ENCODE assay signal across 8 mouse cellular contexts in the genomic region with DNA sequence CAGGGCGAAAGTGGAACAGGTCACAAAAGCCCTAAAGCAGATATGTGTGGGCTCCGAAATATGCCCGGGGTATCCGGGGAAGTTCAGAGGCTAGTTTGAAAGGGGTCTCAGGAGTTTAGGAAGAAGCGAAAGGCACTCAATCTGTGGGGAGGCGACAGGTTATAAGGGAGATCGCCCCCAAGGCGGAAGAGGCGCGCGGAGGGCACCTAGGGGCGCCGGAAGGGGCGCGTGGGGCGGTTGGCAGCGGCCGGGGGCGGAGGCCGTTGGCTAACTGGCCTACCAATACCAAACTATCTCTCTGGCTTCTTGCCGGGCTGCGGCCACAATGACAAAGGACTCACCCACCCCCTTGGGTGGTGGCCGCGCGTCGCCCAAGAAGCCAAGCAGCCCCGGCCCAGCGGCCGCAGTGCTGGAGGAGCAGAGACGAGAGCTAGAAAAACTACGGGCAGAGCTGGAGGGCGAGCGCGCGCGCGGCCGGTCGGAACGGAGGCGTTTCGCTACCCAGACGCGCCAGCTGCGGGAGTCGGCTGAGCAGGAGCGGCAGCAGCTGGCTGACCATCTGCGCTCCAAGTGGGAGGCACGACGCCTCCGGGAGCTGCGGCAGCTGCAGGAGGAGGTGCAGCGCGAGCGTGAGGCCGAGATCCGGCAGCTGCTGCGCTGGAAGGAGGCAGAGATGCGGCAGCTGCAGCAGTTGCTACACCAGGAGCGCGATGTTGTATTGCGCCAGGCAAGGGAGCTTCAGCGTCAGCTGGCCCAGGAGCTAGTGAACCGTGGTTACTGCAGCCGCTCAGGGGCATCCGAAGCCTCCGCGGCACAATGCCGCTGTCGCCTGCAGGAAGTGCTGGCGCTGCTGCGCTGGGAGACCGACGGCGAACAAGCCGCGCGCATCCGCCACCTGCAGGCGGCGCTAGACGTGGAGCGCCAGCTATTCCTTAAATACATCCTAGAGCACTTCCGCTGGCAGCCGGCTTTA. TPM values are rescaled to one million over a fixed set of nuclear protein-coding genes. Genes with fewer than 3 reads are reported as not detected.
DNase-seq lines count a peak whose midpoint lies in the region; ATAC-seq lines count a peak whose summit lies in the region.

A gene (plus strand): TSS at position 215 of the 973 bp plus-strand sequence.

- H3K4me3 ChIP-seq in megakaryocyte, embryonic 14.5 days (replicated peaks), result peak within 1 kb of the TSS; percentile 97

- DNase-seq in embryo, embryonic 10 days (ENCODE audit: low spot score), result peak; percentile 95
- peak; percentile 87 for DNase-seq in gastrocnemius, postnatal 10 days
- DNase-seq in induced T-regulatory cell, adult 2 months (ENCODE audit: low read depth), result peak; percentile 90
- peak; percentile 58 to 85 for DNase-seq in left cerebral cortex, adult 9 months (ENCODE audit: low spot score in 2 of 2)
- DNase-seq in right cerebral cortex, postnatal 10 days (ENCODE audit: low spot score in 2 of 2), result peak; percentile 89 to 91
- DNase-seq in urinary bladder, postnatal 14 days (ENCODE audit: low spot score), result peak; percentile 88

- peaks cover 35% of the 10 kb centered on the region for H3K4me1 ChIP-seq in megakaryocyte, embryonic 14.5 days

- H3K36me3 ChIP-seq in megakaryocyte, embryonic 14.5 days (replicated peaks; ENCODE audit: low read length), result no peaks in the 10 kb centered on the region

- peaks cover 36% of the 10 kb centered on the region for H3K27me3 ChIP-seq in megakaryocyte, embryonic 14.5 days (replicated peaks)

- peak; percentile 67 for ATAC-seq in activated CD4-positive, CD25-positive, alpha-beta regulatory T cell, adult 4 months

- H3K9me3 ChIP-seq in megakaryocyte, embryonic 14.5 days, result no peaks in the 10 kb centered on the region

RNA-seq across cellular contexts. Expression of the gene that starts here (rescaled TPM):
- not detected for polyA plus RNA-seq in activated CD4-positive, CD25-positive, alpha-beta regulatory T cell, adult 4 months (2017; shearing (Covaris generic))
- total RNA-seq in gastrocnemius, postnatal 10 days (2021), result under 1 TPM; 0.11 to 0.19 TPM
- polyA plus RNA-seq in megakaryocyte, embryonic 14.5 days (2012; ENCODE audit: insufficient read depth, low replicate concordance), result 0.32 TPM in 1 of 2 replicates, not detected in the other

Comparison
In these comparisons a context has a peak if more than half of its experiments do, and no peak if none do; other contexts are left out.
1. Peak in every context shown above with its lines: DNase-seq, ATAC-seq and H3K4me3 ChIP-seq.
2. Peak in ATAC-seq in activated CD4-positive, CD25-positive, alpha-beta regulatory T cell, adult 4 months; RNA of the gene not detected or under 1 TPM.
3. Peak in DNase-seq in gastrocnemius, postnatal 10 days; RNA of the gene not detected or under 1 TPM.